Mouse (Mus musculus): ENCODE measurements at regions not wholly inside any gene's neighbourhood (a gene's known extent, or its start where the extent isn't known, plus 50 kb on each side); places are given as distances from the start of the nearest gene placed in this dataset.

DNA sequence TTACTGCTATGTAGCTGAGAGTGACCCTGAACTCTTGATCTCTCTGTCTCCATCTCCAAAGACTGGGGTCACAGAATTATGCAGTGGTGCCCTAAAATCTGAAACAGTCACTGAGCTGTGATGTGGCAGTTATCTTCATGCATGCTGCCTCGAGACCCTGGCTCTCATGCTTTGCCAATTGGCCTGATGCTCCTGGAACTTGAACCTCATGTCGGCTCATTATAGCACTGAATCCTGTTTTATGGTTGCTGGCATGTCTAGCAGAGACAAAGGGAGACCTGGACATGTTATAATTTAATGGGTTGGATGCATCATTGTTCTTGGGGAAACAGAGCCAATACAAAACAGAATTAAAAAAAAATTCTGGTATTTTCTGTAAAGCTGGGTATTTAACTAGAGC is 71.0 kb upstream of the Pfn2 start:
- TF ChIP-seq POLR2AphosphoS5 (IDR thresholded peaks at IDR 0.05; ENCODE audit: borderline replicate concordance, low read depth, low read length) (no peak), GABPA (IDR thresholded peaks at IDR 0.05; ENCODE audit: low read depth, low read length) (no peak)
- Histone ChIP-seq H3K9me3 (replicated peaks; ENCODE audit: insufficient read depth, low read length) (no peaks in the 10 kb centered on the region), H3K27ac (ENCODE audit: control insufficient read depth, low read depth, low read length) (no peak overlapping the region), H3K79me2 (ENCODE audit: control insufficient read depth, insufficient read depth, low read length, poor library complexity) (no peaks in the 10 kb centered on the region), H3K4me3 (ENCODE audit: control insufficient read depth in 1 of 2, insufficient read depth in 1 of 2, low read depth in 2 of 2, low read length in 2 of 2) (no peak overlapping the region), H3K4me1 (ENCODE audit: control insufficient read depth in 1 of 2, insufficient read depth in 2 of 2, low read length in 2 of 2) (no peaks in the 10 kb centered on the region), H3K9ac (ENCODE audit: control insufficient read depth, low read depth, low read length, poor library complexity, severe bottlenecking) (no peak overlapping the region), H3K27me3 (ENCODE audit: control insufficient read depth in 1 of 2, insufficient read depth in 2 of 2, low read length in 2 of 2) (no peaks in the 10 kb centered on the region), H3K36me3 (ENCODE audit: control insufficient read depth in 1 of 2, insufficient read depth in 2 of 2, low read length in 2 of 2) (no peaks in the 10 kb centered on the region)
- DNase-seq (ENCODE audit: low read depth, low spot score): no peak

GRCm38 (mm10) chr3:57919390-57920089 is 71.7 kb upstream of the Pfn2 start:
- Histone ChIP-seq H3K9ac (ENCODE audit: control insufficient read depth, low read depth, low read length, poor library complexity, severe bottlenecking) (no peak overlapping the region), H3K27me3 (ENCODE audit: control insufficient read depth in 1 of 2, insufficient read depth in 2 of 2, low read length in 2 of 2) (no peaks in the 10 kb centered on the region), H3K36me3 (ENCODE audit: control insufficient read depth in 1 of 2, insufficient read depth in 2 of 2, low read length in 2 of 2) (no peaks in the 10 kb centered on the region), H3K79me2 (ENCODE audit: control insufficient read depth, insufficient read depth, low read length, poor library complexity) (no peaks in the 10 kb centered on the region), H3K4me1 (ENCODE audit: control insufficient read depth in 1 of 2, insufficient read depth in 2 of 2, low read length in 2 of 2) (no peaks in the 10 kb centered on the region), H3K9me3 (replicated peaks; ENCODE audit: insufficient read depth, low read length) (no peaks in the 10 kb centered on the region), H3K4me3 (ENCODE audit: control insufficient read depth in 1 of 2, insufficient read depth in 1 of 2, low read depth in 2 of 2, low read length in 2 of 2) (no peak overlapping the region), H3K27ac (ENCODE audit: control insufficient read depth, low read depth, low read length) (no peak overlapping the region)
- no peak for TF ChIP-seq TAL1 (IDR thresholded peaks at IDR 0.05; ENCODE audit: low read length)
- DNase-seq (ENCODE audit: low read depth, low spot score): no peak

DNA sequence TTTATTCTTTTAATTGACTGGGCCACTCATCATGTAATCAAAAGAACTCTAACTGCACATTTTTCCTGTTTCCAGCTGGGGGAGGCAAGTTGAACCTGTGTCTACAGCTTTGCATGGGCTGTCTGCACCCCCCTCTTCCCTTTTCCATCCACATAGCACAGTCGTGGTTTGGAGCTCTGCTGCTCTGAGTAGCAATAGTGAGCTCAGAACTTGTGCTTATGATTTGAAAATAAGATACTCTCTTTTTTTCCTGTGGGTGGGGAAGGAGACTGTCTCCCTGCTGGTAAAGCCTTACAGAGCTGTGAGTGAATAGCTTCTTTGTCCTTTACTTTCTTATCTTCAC is 72.2 kb upstream of the Pfn2 start:
- no peaks in the 10 kb centered on the region for H3K27me3 ChIP-seq (ENCODE audit: control insufficient read depth in 1 of 2, insufficient read depth in 2 of 2, low read length in 2 of 2)
- H3K4me1 ChIP-seq (ENCODE audit: control insufficient read depth in 1 of 2, insufficient read depth in 2 of 2, low read length in 2 of 2): no peaks in the 10 kb centered on the region
- DNase-seq (ENCODE audit: low read depth, low spot score): no peak
- no peak for TF ChIP-seq KAT2A (conservative IDR thresholded peaks at IDR 0.05; ENCODE audit: low read depth, low read length)
- no peak for TF ChIP-seq ZKSCAN1 (IDR thresholded peaks at IDR 0.05; ENCODE audit: low read depth, low read length)
- H3K27ac ChIP-seq (ENCODE audit: control insufficient read depth, low read depth, low read length): no peak overlapping the region
- no peaks in the 10 kb centered on the region for H3K79me2 ChIP-seq (ENCODE audit: control insufficient read depth, insufficient read depth, low read length, poor library complexity)
- H3K9me3 ChIP-seq (replicated peaks; ENCODE audit: insufficient read depth, low read length): no peaks in the 10 kb centered on the region
- no peak overlapping the region for H3K9ac ChIP-seq (ENCODE audit: control insufficient read depth, low read depth, low read length, poor library complexity, severe bottlenecking)
- no peak overlapping the region for H3K4me3 ChIP-seq (ENCODE audit: control insufficient read depth in 1 of 2, insufficient read depth in 1 of 2, low read depth in 2 of 2, low read length in 2 of 2)
- H3K36me3 ChIP-seq (ENCODE audit: control insufficient read depth in 1 of 2, insufficient read depth in 2 of 2, low read length in 2 of 2): no peaks in the 10 kb centered on the region

- no peak overlapping the region for H3K27ac ChIP-seq (ENCODE audit: control insufficient read depth, low read depth, low read length)
- no peaks in the 10 kb centered on the region for H3K27me3 ChIP-seq (ENCODE audit: control insufficient read depth in 1 of 2, insufficient read depth in 2 of 2, low read length in 2 of 2)
- no peak for DNase-seq (ENCODE audit: low read depth, low spot score)
- no peaks in the 10 kb centered on the region for H3K9me3 ChIP-seq (replicated peaks; ENCODE audit: insufficient read depth, low read length)
- H3K36me3 ChIP-seq (ENCODE audit: control insufficient read depth in 1 of 2, insufficient read depth in 2 of 2, low read length in 2 of 2): no peaks in the 10 kb centered on the region
- H3K79me2 ChIP-seq (ENCODE audit: control insufficient read depth, insufficient read depth, low read length, poor library complexity): no peaks in the 10 kb centered on the region
- no peaks in the 10 kb centered on the region for H3K4me1 ChIP-seq (ENCODE audit: control insufficient read depth in 1 of 2, insufficient read depth in 2 of 2, low read length in 2 of 2)
- H3K9ac ChIP-seq (ENCODE audit: control insufficient read depth, low read depth, low read length, poor library complexity, severe bottlenecking): no peak overlapping the region
- TF ChIP-seq CTCF (IDR thresholded peaks at IDR 0.05 in 2 of 3, conservative IDR thresholded peaks at IDR 0.05 in 1 of 3; ENCODE audit: control insufficient read depth in 1 of 3, insufficient read depth in 1 of 3, low read depth in 2 of 3, low read length in 3 of 3, poor library complexity in 1 of 3, severe bottlenecking in 1 of 3) (no peak), MEF2A (IDR thresholded peaks at IDR 0.05; ENCODE audit: extremely low read depth, insufficient replicate concordance, low read depth, low read length, poor library complexity, severe bottlenecking) (no peak), JUND (IDR thresholded peaks at IDR 0.05; ENCODE audit: low read depth, low read length) (no peak), GATA1 (IDR thresholded peaks at IDR 0.05; ENCODE audit: low read depth, low read length) (no peak), ZKSCAN1 (IDR thresholded peaks at IDR 0.05; ENCODE audit: low read depth, low read length) (no peak), USF2 (IDR thresholded peaks at IDR 0.05; ENCODE audit: borderline replicate concordance in 1 of 2, insufficient read depth in 1 of 2, low read depth in 1 of 2, low read length in 2 of 2) (no peak), HCFC1 (IDR thresholded peaks at IDR 0.05; ENCODE audit: low read depth, low read length) (no peak)
- H3K4me3 ChIP-seq (ENCODE audit: control insufficient read depth in 1 of 2, insufficient read depth in 1 of 2, low read depth in 2 of 2, low read length in 2 of 2): no peak overlapping the region
Observed at GRCm38 (mm10) chr3:57921071-57921882, 73.4 kb upstream of the Pfn2 start.

Measured in MEL (cell line).